Mouse (Mus musculus): ENCODE measurements at regions not wholly inside any gene's neighbourhood (a gene's known extent, or its start where the extent isn't known, plus 50 kb on each side); places are given as distances from the start of the nearest gene placed in this dataset.

- TF ChIP-seq CTCF (IDR thresholded peaks at IDR 0.05; ENCODE audit: low read depth) (no peak), EP300 (IDR thresholded peaks at IDR 0.05; ENCODE audit: low read depth) (no peak)
Measured at GRCm38 (mm10) chr13:53697954-53698353, 225.1 kb upstream of the Msx2 start.
